Mouse (Mus musculus): ENCODE data around the gene Pi16.
"Not testable (repeated sequence)": the region's sequence is repeated elsewhere in the genome, so short reads cannot be mapped to it uniquely, and the experiment has no call there.

Pi16 gene

DNA sequence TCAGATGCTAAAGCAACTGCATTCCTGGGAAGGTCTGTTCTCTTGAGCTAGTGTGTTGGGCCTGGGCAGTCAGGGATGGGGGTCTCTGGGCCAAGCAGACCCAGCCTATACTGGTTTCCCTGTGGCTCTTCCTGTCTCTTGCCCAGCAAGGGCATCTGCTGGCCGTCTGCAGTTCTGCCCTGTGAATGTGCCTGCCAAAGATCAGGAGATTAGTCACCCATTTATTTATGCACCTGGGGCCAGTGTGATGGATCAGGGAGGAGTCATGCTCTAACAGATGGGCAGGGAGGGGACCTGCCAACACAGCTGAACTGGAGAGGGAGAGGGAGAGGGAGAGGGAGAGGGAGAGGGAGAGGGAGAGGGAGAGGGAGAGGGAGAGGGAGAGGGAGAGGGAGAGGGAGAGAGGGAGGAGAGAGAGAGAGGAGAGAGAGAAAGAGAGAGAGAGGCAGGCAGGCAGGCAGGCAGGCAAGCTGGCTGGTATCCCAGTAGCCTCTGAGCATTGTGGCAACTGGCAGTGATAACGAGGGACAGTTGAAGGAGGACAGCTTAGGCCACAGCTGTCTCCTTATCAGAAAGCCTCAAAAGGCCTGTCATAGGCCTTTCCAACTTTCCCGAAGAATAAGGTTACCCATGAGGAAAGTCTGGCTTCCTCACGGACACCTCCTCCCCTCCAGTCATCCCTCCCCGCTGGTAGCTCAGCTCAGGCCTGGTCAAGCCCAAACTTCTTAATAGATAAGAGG lies 13.4 kb downstream of the Pi16 start:
- peak; percentile 91 for DNase-seq (ENCODE audit: low spot score)

GRCm38 (mm10) chr17:29332186-29332685 lies 14.8 kb downstream of the Pi16 start:
- DNase-seq (ENCODE audit: low spot score): no peak

DNA sequence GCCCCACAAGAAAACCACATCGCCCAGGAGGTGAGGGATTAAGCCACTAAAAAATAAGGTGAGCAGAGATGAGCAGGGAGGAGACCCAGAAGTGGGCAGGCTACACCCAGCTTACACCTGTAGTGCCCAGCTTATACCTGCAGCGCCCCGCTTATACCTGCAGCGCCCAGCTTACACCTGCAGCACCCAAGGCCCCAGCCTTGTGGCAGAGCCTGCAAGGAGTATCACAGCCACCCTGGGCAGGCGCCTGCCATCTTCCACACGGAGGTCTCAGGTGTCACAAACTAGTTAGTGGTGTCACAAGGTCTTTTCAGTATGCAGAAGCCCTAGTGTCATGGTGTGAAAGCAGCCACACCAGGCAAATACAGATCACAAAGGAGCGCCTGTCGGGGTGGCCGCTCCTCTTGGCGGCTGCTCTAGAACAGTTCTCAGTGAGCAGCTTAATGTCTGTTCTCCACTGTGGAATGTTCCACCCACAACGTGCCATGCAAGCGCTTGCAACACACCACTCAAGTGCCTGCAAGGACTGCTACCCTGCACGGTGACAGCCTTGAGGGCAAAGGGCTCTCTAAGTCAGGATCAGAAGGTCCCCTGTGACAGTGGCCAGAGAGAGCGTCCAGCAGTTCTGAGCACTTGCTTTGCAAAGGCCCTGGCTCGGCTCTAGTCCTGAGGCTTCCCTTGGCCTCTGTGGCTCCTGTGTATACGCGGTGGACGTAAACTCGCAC lies 18.9 kb downstream of the Pi16 start:
- DNase-seq (ENCODE audit: low spot score): no peak

- DNase-seq (ENCODE audit: low spot score): no peak
Measured at GRCm38 (mm10) chr17:29337979-29338823, 20.7 kb downstream of the Pi16 start.

GRCm38 (mm10) chr17:29339170-29339768 lies 21.8 kb downstream of the Pi16 start:
- no peak for DNase-seq (ENCODE audit: low spot score)

DNA sequence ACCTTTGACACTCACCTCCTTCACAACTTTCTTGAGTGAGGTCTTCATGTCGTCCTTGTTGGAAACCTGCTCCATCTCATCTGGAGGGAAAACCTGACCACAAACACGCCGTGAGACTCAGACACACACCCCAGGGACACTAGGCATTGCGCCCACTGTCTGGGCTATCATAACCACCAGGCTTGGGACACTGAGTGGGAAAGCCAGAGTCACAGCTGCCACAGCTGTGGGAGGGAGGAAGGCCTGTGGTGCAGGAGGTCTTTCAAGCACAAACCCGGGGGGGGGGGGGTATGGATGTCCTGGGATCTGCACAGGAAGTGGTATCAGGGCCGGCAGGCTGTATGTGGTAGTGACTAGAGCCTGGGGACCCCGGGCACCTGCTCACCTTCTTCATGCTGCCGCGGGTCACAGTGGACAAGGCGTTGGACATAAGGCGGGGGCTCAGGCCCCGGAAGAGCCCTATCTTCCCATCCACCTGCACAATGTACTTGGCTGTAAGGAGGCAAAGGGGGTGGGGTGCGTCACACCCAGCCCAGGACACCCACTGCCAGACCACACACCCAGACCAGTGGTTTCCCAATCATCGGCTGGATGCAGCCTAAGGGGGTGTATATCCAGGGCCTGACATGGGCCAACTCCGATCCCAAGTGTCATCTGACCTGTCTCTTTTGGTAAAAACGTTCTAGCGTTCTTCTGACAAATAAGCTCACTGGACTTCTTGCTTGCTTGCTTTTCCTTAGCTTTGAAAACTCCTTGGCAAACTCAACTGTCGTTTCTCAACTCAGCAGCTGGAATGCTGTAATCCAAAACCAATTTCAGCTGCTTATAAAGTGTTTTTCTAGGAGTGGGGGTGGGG lies 23.2 kb downstream of the Pi16 start:
- no peak for DNase-seq (ENCODE audit: low spot score)

- peak; percentile 81 for DNase-seq (ENCODE audit: low spot score)
Measured at GRCm38 (mm10) chr17:29341591-29342003, 24.1 kb downstream of the Pi16 start.

DNA sequence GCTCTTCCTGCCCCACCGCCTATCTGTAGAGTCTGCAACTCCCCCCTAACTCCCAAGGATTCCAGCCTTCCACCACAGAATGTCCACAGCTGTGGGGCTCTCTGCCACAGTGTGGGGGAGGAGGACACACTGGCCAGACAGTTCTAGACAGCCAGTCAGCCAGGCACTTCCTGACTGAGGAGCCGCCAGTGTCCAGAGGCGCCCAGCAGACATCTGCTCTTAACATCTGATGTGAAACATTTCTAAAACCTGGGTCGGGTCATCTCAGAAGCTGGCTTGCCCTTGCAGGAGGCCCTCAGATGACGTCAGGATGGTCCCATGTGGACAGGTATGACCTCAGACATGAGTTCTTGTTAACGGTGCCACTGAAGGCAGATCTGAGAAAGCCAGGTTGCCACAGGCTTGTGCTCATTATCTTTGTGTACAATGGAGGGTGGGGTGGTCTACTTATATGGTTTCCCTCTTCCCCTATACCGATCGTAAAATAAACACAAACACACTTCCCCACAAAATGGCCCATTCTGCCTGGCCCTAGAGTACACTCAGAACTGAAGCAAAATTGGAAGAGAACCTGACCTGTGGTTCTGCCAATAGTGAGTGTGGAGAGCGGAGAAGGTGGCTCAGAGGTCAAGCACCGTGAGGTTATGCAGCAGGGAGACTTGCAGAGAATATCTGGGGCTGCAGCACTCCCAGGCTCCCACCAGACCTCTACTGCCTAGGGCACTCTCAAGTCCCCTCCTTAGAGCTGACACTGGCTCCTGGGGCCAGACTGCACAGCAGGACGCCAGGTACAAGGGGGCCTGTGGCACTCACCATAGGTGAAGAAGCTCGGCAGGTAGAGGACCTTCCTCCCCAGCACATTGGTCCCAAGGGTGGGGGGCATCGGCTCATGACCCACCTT lies 24.8 kb downstream of the Pi16 start:
- peak; percentile 83 for DNase-seq (ENCODE audit: low spot score)

DNA sequence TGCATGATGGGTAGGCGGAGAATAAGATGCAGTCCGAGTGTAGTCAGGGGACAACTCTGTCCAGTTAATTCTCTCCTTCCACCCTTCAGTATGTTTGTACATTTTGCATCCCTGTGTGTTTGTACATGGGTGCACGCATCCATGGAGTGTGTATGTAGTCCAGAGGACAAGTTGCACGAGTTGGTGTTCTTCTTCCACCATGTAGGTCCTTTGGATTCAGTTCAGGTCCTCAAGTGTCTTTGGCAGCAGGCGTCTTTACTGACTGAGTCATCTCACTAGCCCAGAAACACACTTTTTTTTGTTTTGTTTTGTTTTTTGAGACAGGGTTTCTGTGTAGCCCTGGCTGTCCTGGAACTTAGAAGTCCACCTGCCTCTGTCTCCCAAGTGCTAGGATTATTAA lies 25.8 kb downstream of the Pi16 start:
- DNase-seq (ENCODE audit: low spot score): no peak

DNA sequence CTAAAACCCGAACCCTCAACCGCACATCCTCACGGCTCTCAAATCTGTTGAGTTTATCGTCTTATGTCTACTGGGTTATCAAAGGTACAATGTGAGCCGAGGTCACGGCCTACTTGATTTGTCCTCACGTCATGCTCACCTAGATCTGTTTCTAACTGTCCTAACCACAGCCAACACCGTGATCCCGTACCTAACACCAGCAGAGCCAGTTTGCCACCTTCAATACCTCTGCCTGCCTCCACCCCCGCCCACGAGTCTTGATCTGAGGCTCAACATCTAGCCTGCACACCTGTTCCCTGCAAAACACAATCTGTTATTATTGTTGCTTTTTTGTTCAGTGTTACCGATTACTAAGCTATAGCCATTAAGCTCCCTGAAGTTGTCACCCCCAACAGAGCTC lies 27.8 kb downstream of the Pi16 start:
- no peak for DNase-seq (ENCODE audit: low spot score)

GRCm38 (mm10) chr17:29346496-29347125 lies 29.1 kb downstream of the Pi16 start:
- DNase-seq (ENCODE audit: low spot score): peak; percentile 32

- no peak for DNase-seq (ENCODE audit: low spot score)
Measured at GRCm38 (mm10) chr17:29347126-29347644, 29.7 kb downstream of the Pi16 start.

GRCm38 (mm10) chr17:29347645-29348256 lies 30.3 kb downstream of the Pi16 start, which contains the start of gene Mtch1:
TSS of gene Mtch1 (minus strand) at chr17:29347934.
- peak; percentile 97 for DNase-seq (ENCODE audit: low spot score)

- no peak for DNase-seq (ENCODE audit: low spot score)
Measured at GRCm38 (mm10) chr17:29348996-29349395, 31.5 kb downstream of the Pi16 start.

- DNase-seq (ENCODE audit: low spot score): not testable (repeated sequence)
Measured at GRCm38 (mm10) chr17:29351056-29351455, 33.6 kb downstream of the Pi16 start.

- peak; percentile 65 for DNase-seq (ENCODE audit: low spot score)
Measured at GRCm38 (mm10) chr17:29355461-29355840, 38.0 kb downstream of the Pi16 start.

GRCm38 (mm10) chr17:29355841-29356478 lies 38.5 kb downstream of the Pi16 start:
- DNase-seq (ENCODE audit: low spot score): peak; percentile 85

- peak; percentile 91 for DNase-seq (ENCODE audit: low spot score)
Measured at GRCm38 (mm10) chr17:29356479-29356856, 39.0 kb downstream of the Pi16 start.
